Mouse (Mus musculus) myocyte (in vitro differentiated cells): ENCODE measurements around the gene Six3.

Source experiments
- CEBPB ChIP-seq: IDR thresholded peaks from 2 replicates; pipeline ENCODE4 v1.6.1; 2011; ENCODE audit warnings: mild to moderate bottlenecking, moderate library complexity; ENCODE audit not compliant: poor library complexity, insufficient read depth, severe bottlenecking
- E2F4 ChIP-seq: IDR thresholded peaks from one replicate; pipeline ENCODE4 v1.6.1; 2011; ENCODE audit warnings: mild to moderate bottlenecking, control low read depth, moderate library complexity; ENCODE audit not compliant: insufficient read depth
- MAX ChIP-seq: IDR thresholded peaks from one replicate; pipeline ENCODE4 v1.6.1; 2011; ENCODE audit warnings: low read depth, mild to moderate bottlenecking, control low read depth
- MYOD1 ChIP-seq, 3 experiments: IDR thresholded peaks; one replicate each; pipeline ENCODE4 v1.6.1; 2011; ENCODE audit warnings: control low read depth in 2 of 3, low read depth in 2 of 3, mild to moderate bottlenecking in 2 of 3, moderate library complexity in 1 of 3; ENCODE audit not compliant: insufficient read length in 2 of 3, control insufficient read depth in 1 of 3
- MYOG ChIP-seq, 3 experiments: IDR thresholded peaks; one replicate each; pipeline ENCODE4 v1.6.1; 2011; ENCODE audit warnings: control low read depth in 2 of 3, low read depth in 2 of 3, mild to moderate bottlenecking in 2 of 3; ENCODE audit not compliant: insufficient read length in 2 of 3, control insufficient read depth in 1 of 3, insufficient read depth in 1 of 3
- POLR2A ChIP-seq: IDR thresholded peaks from one replicate; pipeline ENCODE4 v1.6.1; 2011; ENCODE audit warnings: low read depth, mild to moderate bottlenecking, control low read depth, moderate library complexity; ENCODE audit not compliant: insufficient read length
- POLR2AphosphoS2 ChIP-seq: IDR thresholded peaks from one replicate; pipeline ENCODE4 v1.6.1; 2011; ENCODE audit warnings: low read depth, control low read depth; ENCODE audit not compliant: insufficient read length
- REST ChIP-seq: IDR thresholded peaks from one replicate; pipeline ENCODE4 v1.6.1; 2011; ENCODE audit warnings: mild to moderate bottlenecking, control low read depth, moderate library complexity; ENCODE audit not compliant: insufficient read depth, insufficient read length
- SRF ChIP-seq: IDR thresholded peaks from one replicate; pipeline ENCODE4 v1.6.1; 2011; ENCODE audit warnings: low read depth; ENCODE audit not compliant: control insufficient read depth, insufficient read length
- TCF12 ChIP-seq: IDR thresholded peaks from one replicate; pipeline ENCODE4 v1.6.1; 2011; ENCODE audit warnings: mild to moderate bottlenecking, control low read depth; ENCODE audit not compliant: poor library complexity, insufficient read depth, severe bottlenecking
- TCF3 ChIP-seq: IDR thresholded peaks from one replicate; pipeline ENCODE4 v1.6.1; 2011; ENCODE audit warnings: low read depth, control low read depth; ENCODE audit not compliant: insufficient read length
- USF1 ChIP-seq: IDR thresholded peaks from one replicate; pipeline ENCODE4 v1.6.1; 2011; ENCODE audit warnings: low read depth, mild to moderate bottlenecking, control low read depth, moderate library complexity

- TF ChIP-seq TCF12 = no peak
- TF ChIP-seq POLR2AphosphoS2 = no peak
- no peak for TF ChIP-seq USF1
- no peak for TF ChIP-seq POLR2A
- TF ChIP-seq MYOD1 (IDR thresholded peaks at IDR 0.05; ENCODE audit: control insufficient read depth in 1 of 3, insufficient read length in 2 of 3, low read depth in 2 of 3) = no peak
- TF ChIP-seq MYOG (IDR thresholded peaks at IDR 0.05; ENCODE audit: control insufficient read depth in 1 of 3, insufficient read depth in 1 of 3, insufficient read length in 2 of 3, low read depth in 2 of 3) = no peak
- TF ChIP-seq MAX = no peak
- TF ChIP-seq E2F4 = no peak
- TF ChIP-seq REST = no peak
- no peak for TF ChIP-seq CEBPB
- TF ChIP-seq SRF = no peak
- TF ChIP-seq TCF3 = no peak
Observed at GRCm38 (mm10) chr17:85585779-85586178, 27.6 kb upstream of the Six3 start.
